Mouse (Mus musculus): ENCODE data around the gene Zfp277.

The Zfp277 gene

GRCm38 (mm10) chr12:40445648-40446449 is at the start of gene Zfp277, which contains the start of gene Dock4:
Gene Zfp277, minus strand, starts transcription at chr12:40445902.
Gene Dock4, plus strand, starts transcription at chr12:40445952.
- in situ Hi-C loops (cut with MboI; ENCODE audit: low sequenced_read_pairs): no loop called here

DNA sequence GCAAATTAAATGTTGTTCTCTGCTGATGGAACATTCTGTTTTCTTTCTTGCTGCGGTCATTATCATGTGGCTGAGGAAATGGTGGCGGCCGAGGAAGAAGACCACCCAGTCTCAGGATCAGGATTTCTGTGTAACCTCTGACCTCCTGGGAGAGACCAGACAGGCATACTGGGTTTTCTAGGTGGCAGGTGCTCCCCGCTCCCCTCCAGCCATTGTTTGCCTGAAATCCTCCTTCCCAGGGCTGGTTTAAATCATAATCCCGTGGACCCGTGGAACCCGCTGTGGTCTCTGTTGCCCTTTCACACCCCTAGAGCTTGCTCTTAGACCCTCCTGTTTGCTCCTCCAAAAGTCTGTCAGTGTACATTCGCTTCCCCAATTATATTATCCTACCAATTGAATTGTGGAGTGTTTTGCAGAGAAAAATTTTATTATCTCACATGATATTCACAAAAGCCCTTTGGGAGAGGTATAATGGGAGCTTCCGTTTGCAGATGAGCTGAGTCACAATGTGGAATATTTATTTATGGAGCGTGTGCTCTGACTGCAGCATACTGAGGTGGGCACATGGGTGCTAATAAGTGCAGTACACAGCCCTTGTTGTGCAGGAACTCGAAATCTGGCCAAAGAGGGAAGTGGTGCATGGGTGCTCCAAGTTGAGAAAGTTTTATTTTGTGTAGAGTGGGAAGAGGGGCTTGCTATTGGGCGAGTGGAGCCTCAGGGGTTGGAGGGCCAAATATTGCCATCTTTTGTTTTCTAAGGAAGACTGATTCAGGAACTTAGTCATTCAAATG is 40.5 kb upstream of the Zfp277 start:
- in situ Hi-C loops (cut with MboI; ENCODE audit: low sequenced_read_pairs): no loop called here

- in situ Hi-C loops (cut with MboI; ENCODE audit: low sequenced_read_pairs): no loop called here
These were observed 39.5 kb upstream of the Zfp277 start for GRCm38 (mm10) chr12:40485210-40485609.

DNA sequence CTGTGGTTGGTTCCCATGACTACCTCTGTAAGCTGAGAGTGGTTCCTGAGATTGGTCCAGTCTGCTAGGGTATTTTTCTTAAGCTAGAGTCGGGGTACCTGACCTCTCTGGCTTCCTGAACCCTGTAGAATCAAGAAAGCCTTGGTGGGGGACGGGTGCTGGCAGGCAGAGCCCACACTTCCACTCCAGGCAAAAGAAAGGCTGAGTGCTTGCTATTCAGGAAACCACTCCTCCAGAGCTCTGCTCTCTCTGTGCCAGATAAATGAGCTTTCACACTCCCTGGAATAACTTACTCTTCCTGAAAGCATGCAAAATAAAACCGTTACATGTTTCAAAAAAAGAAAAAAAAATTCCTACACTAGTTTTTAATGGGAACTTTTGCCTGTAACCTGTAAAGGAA is 38.5 kb upstream of the Zfp277 start:
- in situ Hi-C loops (cut with MboI; ENCODE audit: low sequenced_read_pairs): no loop called here

- in situ Hi-C loops (cut with MboI; ENCODE audit: low sequenced_read_pairs): no loop called here
These were observed 32.1 kb upstream of the Zfp277 start for GRCm38 (mm10) chr12:40477621-40478452.

GRCm38 (mm10) chr12:40473709-40474108 is 28.0 kb upstream of the Zfp277 start:
- in situ Hi-C loops (cut with MboI; ENCODE audit: low sequenced_read_pairs): no loop called here

DNA sequence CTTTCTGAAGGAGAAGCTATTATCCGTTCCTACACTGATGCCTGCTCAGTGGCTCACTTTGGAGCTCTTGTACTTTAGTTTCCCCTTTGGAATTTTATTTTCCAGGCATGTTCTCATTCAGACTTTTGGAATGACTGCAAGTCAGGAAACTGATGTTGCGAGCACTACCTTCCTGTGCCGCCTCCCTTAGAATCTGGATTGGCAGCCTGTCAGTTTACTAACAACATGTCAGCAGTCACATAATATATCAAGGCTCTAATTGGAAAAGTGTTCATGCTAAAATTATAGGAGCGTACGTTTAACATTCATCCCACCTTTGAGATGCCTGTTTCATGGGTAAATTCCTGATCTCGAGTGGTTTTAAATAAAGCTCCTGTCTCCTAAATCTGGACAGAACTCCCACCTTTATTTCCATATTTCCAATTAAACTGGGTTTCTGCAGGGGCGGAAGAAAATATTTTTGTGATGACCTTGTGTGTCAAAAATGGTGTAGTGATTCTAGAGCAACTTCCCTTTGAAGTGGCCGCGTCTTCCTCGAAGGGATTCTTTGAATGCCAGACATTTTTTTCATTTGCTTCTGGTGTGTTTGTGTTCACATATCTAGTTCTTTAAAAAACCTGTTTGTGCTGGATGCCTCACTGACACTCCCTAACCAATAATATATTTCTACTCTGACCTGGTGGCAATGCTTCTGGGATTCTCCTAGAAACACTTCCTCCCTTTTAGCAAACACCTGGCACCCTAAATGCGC is 26.1 kb upstream of the Zfp277 start:
- in situ Hi-C loops (cut with MboI; ENCODE audit: low sequenced_read_pairs): no loop called here

GRCm38 (mm10) chr12:40469009-40469408 is 23.3 kb upstream of the Zfp277 start:
- in situ Hi-C loops (cut with MboI; ENCODE audit: low sequenced_read_pairs): no loop called here

GRCm38 (mm10) chr12:40468235-40468634 is 22.5 kb upstream of the Zfp277 start:
- in situ Hi-C loops (cut with MboI; ENCODE audit: low sequenced_read_pairs): no loop called here

DNA sequence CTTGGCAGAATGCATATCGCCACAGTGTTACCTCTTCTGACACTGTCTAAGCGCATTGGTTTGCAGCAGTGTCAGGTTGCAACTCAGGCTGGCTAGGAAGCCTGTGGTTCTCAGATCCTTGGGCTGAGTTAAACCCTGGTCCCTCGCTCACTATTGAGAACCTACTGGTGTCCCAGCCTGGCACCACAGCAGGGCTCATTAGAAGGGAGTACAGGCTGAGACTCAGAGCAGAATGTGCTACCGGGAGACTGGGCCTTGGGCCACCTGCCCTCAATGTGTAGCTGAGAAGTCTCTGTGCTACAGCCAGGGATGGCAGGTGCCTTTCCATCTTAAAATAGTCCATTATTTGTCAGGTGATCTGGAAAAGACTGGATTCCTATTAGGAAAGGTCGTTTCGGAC is 18.6 kb upstream of the Zfp277 start:
- in situ Hi-C loops (cut with MboI; ENCODE audit: low sequenced_read_pairs): no loop called here

- in situ Hi-C loops (cut with MboI; ENCODE audit: low sequenced_read_pairs): no loop called here
These were observed 18.1 kb upstream of the Zfp277 start for GRCm38 (mm10) chr12:40463828-40464227.

DNA sequence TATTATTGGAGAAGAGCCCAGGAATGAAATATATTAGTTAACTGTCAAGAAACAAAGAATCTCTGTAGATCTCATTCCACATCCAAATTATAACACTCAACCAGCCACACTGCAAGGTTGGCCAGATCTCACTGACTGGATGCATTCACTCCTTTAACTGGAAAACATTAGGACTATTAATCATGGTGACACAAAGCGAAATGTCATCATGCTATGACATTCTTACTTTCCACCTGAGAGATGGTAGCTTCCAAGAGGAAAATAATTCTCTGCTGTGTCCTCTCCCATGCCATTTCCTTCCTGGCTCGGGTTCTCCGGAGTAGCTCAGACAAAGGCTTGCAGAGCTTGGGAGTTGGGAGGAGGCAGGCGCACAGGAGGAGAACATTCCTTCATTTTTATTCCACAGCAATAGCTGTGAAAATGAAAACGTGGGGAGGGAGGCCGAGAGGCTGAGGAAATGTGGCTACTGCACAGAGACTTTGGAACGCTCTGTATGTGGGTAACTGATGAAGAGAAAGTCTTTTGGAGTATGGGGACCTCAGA is 17.1 kb upstream of the Zfp277 start:
- in situ Hi-C loops (cut with MboI; ENCODE audit: low sequenced_read_pairs): no loop called here

DNA sequence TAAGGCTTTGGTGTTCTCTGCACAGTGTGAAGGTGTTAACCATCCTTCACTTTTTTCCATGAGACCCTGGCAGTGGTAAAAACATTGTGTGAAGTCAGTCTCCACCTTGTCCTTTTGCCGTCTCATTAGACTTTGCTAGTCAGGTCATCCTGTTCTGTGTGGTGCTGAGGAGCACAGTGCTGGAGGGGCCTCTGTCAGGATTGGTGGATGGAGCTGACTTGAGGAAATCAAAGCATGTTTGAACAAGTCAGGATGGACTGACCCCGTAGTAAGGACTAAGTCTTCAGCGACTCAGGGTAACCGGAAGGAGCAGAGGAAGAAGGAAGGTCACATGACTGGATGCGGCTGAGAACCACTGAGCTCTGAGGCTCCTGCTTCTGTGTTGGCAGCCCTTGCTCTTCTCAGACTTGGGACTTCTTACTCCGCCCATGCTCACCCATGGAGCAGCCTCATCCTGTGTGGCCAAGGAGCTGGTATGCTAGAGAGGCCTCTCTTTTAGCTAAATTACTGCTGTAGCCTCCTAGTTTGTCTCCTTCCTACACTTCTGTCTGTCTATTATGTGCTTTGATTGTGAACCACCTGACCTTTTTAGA is 14.1 kb upstream of the Zfp277 start:
- in situ Hi-C loops (cut with MboI; ENCODE audit: low sequenced_read_pairs): no loop called here

DNA sequence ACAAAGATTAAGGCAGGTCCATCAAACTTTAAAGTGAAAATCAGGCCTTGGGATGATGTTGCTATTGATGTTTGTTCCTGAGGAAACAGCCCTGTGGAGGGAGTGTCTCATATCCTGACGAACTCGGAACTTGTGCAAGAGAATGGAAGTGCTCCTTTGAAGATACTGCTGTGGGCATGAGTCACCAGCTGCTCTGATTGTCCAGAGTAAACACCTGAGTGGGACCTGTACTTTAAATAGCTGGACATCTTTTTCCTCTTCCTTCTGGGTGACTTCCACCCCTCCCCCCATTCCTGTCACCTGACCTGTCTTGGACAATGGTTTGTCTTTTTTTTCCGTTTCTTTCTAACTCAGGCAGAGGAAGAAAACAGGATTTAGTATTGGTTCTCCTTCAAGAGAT is 13.3 kb upstream of the Zfp277 start:
- in situ Hi-C loops (cut with MboI; ENCODE audit: low sequenced_read_pairs): no loop called here

DNA sequence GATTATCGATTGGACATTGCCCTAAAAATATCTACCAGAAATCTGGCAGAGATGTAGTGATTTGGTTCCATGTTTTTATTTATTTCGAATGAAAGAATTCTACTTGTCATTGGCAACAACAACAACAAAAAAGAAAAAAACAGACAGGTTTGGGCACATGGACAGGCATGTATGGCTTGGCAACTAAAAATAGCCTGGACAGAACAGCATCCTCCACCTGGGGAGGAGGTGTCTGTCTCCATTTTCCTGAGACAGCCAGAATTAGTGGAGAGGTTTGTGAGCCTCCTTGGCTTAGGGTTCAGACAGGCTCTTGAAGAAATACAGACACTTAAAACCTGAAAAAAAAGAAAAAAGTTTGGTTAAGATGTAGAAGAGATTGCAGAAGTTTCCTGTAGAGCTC is 10.8 kb upstream of the Zfp277 start:
- in situ Hi-C loops (cut with MboI; ENCODE audit: low sequenced_read_pairs): no loop called here

- in situ Hi-C loops (cut with MboI; ENCODE audit: low sequenced_read_pairs): no loop called here
These were observed 3.6 kb upstream of the Zfp277 start for GRCm38 (mm10) chr12:40449119-40449795.

DNA sequence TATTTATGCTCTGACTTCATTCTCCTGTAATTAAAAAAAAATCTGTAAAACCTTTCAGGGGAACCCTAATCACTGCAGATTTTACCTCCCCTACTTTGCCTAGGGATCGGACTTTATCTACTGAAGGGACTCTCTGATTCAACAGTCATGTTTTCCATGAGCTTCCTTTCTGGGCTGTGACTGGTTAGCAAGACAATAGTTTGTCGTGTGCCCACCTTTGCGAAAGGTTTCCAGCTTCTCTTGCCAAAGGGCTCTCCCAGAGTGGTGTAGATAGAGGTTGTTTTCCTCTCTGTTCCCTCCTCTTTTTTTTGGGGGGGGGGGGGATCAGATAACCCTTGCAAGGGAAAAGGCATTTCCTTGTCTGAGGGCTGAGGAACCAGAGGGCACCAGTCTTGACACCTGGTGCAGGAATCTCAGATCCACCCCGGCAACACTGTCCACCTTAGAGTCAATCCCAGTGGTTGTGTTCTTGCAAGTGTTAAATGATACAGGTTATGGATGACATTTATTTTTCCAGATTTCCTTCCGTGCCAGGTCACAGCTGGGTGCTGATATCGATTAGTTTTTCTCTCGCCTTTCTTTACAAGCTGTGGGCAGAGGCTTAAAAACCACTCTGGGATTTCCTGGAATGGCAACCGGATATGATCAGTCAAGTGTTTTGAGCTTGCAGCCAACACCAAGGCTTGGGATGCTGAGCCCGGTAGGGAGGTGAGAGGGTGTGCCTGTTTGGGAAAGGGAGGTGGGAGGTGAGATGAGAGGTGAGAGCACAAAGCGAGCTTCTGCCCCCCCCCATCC is 2.1 kb upstream of the Zfp277 start:
- in situ Hi-C loops (cut with MboI; ENCODE audit: low sequenced_read_pairs): no loop called here

All from CH12F3 (cell line).